Mouse (Mus musculus) adrenal gland, adult 2 months (tissue): ENCODE results near the gene Ccdc186. TPM values are rescaled to one million over a fixed set of nuclear protein-coding genes. Genes with fewer than 3 reads are reported as not detected.
"Not testable (repeated sequence)": the region's sequence is repeated elsewhere in the genome, so short reads cannot be mapped to it uniquely, and the experiment has no call there.

Source experiments
- DNase-seq: peaks from one replicate; pipeline ENCODE4 v3.0.0; 2021
- polyA plus RNA-seq: library from polyadenylated mRNA; depleted of rRNA; stranded (reverse); fragments of >200 nt; gene quantifications from 2 replicates; pipeline ENCODE4 v1.2.3, GENCODE M21; 2012
- total RNA-seq, 2 experiments: library from RNA; stranded (reverse); gene quantifications; 2 replicates each; pipeline ENCODE4 v1.2.3; 2021

Ccdc186 gene
- total and polyA plus RNA-seq, 3 experiments: 2.4 to 33.8 (median 22.0) TPM

DNA sequence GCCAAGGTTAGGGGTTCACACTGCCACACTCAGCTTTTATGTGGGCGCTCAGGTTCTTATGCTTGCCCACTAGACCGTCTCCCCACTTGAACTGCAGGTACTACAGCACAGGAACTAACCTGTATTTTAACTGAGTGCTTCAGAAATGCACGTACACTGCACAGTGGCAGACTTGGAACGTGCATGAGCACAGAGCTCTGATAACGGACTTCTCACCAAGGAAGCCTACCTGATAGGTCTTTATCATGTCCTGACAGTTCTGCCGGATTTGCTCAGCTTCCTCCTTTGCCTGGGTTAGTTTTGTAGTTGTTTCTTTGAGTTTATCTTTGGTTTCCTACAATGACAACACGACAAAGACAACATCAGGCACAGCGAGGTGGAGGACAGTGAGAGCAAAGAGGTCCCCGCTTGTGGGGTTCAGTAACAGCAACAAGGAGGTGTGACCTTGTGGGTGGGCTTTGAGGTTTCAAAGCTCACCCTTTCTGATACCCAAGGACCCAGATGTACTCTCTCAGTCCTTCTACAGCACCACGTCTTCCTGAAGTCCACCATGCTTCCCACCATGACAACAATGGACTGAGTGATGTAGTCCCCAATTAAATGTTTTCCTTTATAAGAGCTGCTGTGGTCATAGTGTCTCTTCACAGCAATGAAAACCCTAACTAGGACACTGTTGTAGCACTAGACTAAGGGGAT is 20.2 kb downstream of the Ccdc186 start:
- DNase-seq: no peak

DNA sequence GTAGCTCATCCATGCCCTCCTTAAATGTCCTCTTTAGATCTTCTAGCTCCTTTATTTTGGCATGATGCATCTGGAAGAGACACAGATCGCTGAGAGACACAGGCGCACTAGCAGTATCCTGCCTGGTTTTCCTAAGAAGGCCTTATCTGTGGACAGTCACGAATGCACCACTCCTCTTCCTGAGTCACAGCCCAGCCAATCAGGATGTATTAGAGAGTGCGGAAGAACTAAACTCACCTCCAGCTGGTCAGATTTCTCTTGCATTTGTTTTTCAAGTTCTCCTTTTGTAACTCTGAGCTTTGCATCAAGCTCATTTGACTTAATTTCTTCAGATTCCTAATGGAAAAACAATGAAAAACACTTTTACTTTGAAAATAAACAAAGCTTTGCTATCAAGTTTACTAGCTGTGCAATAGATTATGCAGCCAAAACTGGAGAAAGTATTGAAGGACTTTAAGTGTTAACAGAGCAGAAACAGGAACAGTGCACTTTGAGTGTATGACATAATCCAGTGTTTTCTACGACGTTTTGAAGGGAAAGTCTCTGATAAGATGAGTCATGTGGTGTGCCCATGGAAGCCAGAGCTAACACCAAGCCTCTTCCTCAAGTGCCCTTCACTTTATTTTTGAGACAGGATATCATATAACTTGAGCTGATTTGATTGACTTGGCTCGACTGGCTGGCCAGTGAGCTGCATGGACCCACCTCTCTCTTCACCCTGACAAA is 20.9 kb downstream of the Ccdc186 start:
- no peak for DNase-seq

- no peak for DNase-seq
Observed at GRCm38 (mm10) chr19:56800226-56800625, 21.8 kb downstream of the Ccdc186 start.

GRCm38 (mm10) chr19:56797376-56797775 is 24.6 kb downstream of the Ccdc186 start:
- no peak for DNase-seq

DNA sequence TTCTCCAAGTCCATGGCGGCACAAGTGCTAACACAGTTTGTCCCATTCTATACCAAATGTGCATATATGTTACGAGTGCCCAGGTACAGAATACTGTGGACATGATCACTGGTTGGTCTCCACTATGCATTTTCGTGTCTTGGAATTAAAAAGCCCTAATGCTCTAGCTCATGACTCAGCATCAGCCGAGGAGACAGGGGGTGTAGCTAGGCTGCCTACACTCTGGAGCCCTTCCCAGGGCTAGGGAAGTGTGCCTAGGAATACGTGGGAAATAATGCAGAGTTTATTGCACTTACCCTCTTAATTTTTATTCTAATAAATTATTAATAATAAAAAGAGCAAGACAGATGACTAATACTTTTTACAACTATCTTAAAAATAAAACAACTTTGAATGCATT is 33.0 kb downstream of the Ccdc186 start:
- DNase-seq: no peak

DNA sequence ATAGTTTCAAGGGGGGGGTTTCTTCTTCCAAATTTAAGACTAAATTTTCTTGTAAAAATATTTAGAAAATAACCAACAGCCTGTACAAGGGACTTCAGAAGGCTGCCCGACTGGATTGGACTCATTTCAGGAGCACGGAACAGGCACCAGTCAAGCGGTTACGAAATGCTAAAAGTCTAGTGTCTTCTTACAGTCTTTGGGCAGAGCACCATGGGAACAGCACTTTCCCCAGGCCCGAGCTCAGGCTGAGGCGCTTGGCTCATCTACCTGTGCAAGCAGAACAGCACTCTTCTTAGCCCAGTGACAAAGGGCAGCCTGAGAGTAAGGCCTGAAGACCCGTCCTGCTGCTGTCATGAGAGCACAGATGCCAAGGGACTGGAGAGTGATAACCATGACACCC is 34.1 kb downstream of the Ccdc186 start:
- no peak for DNase-seq

DNA sequence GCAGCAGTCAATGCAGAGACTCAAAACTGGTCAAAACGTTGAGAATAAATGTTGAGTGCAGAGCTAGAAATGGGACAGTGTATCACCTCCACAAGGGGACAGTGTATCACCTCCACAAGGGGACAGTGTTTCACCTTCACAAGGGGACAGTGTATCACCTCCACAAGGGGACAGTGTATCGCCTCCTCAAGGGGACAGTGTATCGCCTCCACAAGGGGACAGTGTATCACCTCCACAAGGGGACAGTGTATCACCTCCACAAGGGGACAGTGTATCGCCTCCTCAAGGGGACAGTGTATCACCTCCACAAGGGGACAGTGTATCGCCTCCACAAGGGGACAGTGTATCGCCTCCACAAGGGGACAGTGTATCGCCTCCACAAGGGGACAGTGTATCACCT is 43.5 kb downstream of the Ccdc186 start:
- not testable (repeated sequence) for DNase-seq

GRCm38 (mm10) chr19:56776719-56777382 is 45.1 kb downstream of the Ccdc186 start:
- DNase-seq: peak; percentile 59

- DNase-seq: peak; percentile 34
Observed at GRCm38 (mm10) chr19:56775893-56776718, 45.9 kb downstream of the Ccdc186 start.

- no peak for DNase-seq
Observed at GRCm38 (mm10) chr19:56774971-56775892, 46.8 kb downstream of the Ccdc186 start.

DNA sequence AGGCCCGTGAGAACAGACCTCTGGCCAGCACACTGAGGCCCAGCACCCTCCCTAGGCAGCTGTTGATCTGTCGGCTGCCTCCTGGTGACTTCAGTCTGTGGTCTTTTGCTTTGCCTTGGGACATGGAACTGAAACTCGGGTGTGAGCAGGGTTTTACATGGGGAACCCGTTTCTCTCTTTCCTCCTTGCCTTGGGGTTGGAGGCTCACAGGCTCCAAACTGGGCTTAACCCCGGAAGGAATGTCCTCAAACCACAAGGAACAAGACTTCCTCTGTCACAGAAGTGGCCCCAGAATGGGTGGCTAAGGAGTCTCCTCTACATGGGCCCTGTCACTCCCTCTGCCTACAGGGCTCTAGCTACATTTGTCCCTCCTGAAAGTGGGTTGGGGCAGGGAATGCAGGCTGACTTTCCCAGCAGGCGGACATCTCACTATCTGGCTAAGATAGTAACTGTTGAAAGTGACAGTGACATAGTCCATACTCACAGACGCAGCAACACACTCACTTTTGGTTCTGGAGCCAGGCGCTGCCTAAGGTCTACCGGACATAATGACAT is 47.5 kb downstream of the Ccdc186 start:
- no peak for DNase-seq

DNA sequence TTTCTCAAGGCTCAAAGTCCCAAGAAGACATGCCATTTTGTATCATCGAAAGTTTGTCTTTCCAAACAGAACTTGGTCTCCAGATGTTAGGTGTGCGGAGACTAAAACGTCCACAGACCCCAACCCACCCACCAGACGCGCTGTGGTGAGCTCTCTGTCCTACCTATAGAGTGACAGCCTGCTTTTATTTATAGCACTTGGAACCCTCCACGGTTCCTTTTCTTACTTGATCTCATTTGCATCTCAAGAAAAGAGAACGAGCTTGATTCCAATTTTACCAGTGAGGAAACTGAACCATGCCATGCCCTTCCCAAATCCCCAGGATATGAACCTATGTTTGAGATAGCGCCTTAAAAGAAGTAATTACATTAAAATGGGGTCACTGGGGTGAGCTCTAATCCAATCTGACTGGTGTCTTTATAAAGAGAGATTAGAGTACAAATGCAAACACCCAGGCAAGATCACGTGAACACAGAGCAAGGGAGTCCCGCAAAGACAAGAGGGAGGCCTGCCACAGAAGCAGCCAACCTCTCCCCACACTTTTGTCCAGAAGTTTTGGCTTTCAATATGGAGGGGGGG is 48.5 kb downstream of the Ccdc186 start:
- no peak for DNase-seq

- no peak for DNase-seq
Observed at GRCm38 (mm10) chr19:56772158-56772557, 49.8 kb downstream of the Ccdc186 start.

GRCm38 (mm10) chr19:56769024-56769423 is 53.0 kb downstream of the Ccdc186 start:
- DNase-seq: no peak

DNA sequence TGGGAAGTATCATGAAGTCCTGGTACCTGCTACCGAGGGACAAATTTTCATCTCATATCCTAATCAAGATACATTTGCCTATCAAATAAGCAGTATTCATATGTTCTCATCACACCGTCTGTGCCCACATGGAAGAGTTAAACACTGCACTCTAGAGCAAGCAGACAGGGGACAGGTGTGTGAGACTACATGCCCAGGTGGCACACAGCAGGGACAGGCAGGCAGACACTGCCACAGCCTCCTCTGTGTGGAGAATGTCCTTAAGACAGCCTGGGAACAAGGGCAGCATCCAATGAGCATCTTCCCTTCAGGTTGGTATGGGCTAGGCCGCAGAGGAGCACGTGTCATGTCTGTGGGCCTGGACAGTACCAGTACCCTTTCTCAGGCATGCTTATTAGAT is 59.3 kb downstream of the Ccdc186 start:
- no peak for DNase-seq

DNA sequence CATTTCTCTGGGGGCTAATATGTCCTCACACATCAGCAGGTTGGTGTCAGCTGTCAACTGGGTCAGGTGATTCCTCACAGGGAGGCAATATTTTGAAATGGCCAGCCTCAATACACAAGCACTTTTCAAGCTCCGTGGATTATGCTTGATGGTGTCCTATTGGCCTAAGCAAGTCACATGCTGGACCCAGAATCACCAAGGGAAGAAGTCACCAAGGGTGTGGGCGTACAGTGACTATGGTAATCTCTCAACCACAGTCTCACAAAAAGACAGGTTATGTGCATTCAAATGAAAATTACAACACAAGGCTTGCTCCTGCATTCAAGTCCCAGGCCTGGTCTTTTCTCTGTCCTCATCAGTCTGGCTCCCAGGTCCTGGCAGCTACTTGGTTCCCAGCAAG is 60.3 kb downstream of the Ccdc186 start:
- no peak for DNase-seq

DNA sequence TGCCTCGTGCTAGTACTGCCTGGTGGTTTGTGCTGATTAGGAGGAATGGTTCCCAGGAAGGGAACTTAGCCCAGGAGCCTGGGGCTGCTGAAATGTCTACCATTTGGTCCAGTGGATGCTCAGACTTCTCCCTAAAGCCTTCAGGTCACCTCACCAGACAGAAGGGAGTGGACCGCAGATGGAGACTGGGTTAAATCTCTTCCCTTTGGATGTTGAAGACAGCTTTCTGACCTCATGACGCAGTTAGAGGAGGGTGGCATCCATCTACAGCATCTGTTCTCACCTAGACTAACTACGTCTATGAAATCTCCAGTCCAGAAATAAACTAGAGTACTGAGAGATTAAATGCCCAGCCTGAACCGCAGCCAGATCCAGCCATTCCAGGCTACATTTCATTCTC is 60.9 kb downstream of the Ccdc186 start:
- DNase-seq: no peak

- DNase-seq: peak; percentile 84
Observed at GRCm38 (mm10) chr19:56760306-56760940, 61.6 kb downstream of the Ccdc186 start.

DNA sequence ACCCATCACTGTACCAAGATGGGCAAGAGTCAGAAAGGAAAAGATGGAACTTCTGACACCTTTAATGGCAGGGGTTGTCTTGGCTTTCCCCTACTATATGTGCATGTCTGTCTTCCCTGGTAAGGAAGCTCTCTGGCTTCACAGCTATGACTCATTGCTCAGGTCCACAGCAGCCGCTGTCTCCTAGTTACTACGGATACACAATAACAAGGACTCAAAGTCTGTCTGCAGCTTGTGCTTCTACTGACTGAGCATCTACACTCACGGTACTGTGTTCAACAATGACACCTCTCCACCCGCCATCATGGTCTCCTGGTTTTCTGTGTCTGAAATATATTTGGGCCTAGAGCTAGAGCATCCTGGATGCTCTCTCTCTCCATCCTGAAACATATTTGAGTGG is 62.2 kb downstream of the Ccdc186 start:
- no peak for DNase-seq

- DNase-seq: no peak
Observed at GRCm38 (mm10) chr19:56758311-56758710, 63.7 kb downstream of the Ccdc186 start.
